Mouse (Mus musculus) retina, embryonic 14.5 days (tissue): ENCODE results near the gene Zkscan16.

Experiments used
- DNase-seq: peaks from one replicate; pipeline ENCODE4 v3.0.0-alpha.2; 2015; ENCODE audit warnings: low spot score

The Zkscan16 gene

DNA sequence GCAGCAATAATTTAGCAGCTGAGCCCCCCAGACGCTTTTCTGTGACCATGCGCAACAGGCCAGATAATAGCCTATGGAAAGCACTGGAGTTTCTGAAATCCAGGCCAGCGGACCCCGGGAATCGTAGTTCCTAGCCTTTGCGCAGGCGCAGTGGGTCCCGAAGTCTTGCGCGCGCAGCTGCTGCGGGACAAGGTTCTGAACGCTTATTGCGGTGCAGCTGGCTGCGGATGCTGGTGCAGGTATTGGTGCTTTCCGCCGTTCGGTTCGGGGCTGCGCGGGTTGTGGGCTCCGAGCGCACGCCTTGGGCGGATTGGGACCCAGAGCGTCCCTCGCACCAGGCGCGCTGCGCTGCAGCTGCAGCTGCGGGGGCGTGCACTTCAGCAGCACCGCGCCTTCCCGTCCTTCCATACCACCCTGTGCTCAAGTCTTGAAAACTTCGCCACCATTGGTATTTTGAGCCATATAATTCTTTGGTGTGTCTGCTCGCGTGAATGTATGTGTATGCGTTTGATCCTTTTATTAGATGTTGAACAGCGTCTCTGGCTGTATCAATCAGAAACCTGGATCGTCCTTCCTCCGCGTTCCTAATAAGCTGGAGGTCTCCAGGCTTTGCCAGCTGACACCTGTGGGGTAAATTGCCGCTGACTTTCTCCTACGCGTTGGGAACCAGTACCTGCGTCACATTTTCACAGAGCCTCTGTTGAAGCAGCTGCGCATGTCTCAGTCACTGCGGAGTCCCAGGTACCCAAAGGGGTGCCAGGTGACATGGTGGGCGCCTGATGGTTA is at the start of gene Zkscan16:
Gene Zkscan16, plus strand, starts transcription at position 209 of the 786 bp plus-strand sequence.
- peak; percentile 94 for DNase-seq

DNA sequence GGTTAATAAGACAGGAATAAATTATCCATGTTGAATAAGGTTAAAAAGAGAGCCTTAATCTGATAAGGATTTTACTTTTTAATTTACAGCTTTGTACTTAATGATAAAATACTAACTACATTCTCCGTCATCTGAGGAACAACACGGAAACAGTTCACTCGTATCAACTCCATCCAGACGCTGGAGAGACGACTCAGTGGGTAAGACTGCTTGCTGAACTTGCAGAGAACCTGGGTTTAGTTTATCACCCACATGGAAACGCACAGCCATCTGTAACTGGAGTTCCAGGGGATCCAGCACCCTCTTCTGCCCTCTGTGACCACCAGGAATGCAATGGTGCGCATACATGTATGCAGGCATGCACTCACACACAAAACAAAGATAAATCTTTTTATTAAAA is 49.0 kb upstream of the Zkscan16 start:
- DNase-seq = no peak

DNA sequence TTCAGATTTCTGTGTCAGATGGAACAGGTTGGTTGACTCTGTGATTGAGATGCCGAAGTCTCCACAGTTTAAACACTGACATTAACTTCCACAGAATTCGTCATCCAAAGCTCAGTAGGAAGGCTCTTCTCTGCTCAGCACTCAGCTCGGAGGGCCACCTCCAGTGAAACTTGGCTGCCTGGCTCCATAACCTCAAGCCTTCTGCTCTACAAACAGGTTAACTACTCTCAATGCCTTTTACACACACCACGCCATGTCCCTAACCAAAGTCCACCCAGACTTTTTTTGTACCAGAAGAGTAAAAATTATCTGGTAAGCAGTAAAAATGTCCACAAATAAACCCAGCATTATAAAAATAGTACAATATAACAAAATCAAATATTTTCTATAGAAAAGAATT is 46.0 kb upstream of the Zkscan16 start:
- DNase-seq = no peak

DNA sequence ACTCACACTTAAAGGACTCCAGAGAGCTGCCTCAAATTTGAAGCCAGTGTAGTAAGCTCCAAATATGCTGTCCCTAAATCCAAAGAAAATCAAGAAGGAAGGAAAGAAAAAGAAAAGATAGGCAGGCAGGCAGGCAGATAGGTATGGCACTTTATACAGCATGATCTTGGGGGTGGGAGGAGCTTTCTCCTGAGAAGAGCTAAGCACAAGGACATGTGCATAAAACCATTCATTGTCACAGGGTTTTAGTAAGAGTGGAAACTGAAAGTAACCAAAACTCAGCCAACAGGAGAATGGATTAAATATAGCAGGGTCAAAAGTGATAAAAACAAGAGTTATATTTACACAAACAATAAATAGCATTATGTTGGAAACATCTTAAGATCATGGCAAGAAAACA is 45.1 kb upstream of the Zkscan16 start:
- no peak for DNase-seq

DNA sequence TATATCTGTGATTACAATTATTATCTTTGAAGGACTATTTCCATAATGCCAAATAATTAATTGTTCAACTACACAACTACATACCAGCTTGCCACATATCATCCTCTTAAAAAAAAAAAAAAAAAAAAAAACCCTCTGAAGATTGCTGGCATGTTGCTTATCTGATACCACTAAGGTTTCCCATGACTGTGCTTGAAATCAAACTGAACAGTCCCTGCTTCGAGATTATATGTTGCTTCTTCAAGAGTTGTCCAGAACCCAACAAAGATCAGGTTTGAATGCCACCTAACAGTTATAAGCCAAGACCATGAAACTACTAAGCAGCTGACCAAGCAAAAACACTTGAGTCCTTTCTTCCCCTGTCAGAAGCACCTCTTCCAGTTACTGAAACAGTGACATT is 36.0 kb upstream of the Zkscan16 start:
- DNase-seq = no peak

DNA sequence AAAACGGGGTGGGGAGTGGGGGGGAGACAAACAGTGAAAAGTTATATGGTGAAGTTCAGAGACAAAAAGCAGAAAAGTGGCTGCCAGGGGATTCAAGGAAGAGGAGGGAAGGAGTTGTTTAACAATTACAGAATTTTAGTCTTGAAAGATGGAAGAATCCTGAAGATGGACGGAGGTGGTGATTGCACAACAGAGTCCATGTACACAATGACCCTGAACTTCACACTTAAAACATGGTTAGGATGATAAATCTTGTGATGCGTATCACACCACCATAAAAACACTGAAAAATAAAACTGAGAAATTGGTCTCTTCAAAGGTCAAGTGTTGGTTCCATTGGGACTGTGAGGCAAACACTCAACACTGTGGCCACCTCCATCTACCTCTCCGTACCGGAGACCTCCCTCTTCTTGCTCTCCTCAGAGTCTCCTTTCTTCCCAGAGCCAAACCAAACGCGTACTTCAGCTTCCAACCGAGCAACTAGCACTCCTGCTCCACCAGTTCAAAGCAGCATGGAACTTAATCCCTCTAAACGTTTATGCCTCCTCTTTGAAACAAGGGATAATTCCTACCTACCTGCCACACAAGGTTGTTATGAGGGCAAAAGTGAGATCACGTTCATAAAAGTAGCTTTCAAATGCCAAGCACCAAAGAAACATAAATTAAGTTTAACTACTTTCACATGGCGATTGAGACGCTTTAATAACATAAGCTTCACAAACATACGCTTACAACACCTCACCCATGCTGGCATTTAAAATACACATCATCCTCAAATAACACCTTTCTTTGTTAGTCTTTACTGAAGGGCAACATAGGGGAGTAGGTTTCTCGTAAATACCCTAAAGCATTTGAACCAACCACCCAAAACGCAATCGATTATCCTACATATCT is 33.0 kb upstream of the Zkscan16 start:
- no peak for DNase-seq

DNA sequence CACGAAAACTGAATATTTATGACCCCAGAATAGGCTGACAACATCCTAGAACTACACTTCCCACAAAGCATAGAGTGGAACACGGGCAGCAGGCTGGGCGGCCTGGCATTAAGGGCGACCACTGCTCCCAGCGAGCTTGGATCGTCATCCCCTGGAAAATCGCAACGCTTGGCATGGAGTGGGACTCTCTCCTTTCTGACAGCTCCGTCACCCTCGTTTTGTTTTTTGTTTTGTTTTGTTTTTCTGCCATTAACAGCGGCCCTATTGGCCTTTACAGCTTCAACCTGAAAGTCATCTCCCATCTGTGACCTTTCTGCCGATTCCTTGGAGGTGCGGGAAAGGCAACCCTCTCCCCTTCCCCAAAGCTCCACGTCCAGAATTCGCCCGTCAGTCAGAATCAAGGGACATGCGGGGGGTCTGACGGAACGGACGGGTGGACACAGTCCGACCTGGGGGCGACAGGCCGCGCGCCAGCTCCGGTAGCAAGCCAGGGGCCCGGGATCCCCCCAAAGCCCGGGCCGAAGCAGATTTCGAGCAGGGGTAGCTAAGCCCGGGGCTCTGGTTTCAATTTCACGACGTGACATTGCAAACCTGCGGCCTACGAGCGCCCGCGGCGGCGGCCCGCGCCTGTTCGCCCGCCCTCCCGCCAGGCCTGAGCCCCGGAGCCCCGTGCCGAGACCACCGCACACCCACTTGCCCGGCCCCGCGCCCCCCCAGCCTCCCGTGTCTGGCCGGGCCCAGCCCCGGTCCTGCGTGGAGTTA is 32.2 kb upstream of the Zkscan16 start:
- DNase-seq = peak; percentile 66

DNA sequence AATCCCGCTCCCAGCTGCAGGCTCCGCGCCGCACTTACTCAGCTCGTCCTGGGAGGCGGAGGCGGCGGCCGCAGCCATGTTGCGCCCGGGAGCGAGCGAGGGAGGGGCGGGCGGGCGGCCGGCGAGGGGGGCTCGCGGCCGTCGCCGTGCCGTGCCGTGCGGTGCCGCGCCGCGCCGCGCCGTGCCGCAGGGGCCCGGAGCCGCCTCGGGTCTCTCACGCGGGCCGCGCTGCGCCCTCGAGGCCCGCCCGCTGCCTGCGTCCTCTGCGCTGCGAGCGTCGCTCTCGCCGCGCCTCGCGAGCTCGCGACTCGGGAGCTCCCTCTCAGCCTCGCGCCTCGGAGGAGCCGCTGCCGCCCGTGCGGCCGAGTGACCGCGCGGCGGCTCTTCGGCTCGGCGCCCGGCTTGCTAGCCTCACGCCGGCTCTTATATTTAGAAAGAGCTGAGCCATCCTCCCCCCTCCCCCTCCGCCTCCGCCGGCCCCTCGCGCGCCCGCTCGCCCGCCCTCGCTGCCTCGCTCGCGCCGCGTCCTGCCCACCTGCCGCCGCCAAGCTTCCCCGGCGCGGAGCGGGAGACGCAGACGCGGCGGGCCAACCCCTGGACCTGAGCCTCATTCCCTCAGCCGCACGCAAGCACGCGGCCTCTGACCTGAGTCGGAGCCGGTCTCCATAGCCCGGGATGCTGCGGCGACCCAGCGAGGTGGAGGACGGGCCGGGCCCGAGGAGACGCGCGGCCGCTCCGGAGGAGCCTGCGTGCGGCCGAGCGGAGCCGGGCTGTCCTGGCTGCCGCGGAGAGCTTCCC is 31.4 kb upstream of the Zkscan16 start:
- DNase-seq = peak; percentile 74

DNA sequence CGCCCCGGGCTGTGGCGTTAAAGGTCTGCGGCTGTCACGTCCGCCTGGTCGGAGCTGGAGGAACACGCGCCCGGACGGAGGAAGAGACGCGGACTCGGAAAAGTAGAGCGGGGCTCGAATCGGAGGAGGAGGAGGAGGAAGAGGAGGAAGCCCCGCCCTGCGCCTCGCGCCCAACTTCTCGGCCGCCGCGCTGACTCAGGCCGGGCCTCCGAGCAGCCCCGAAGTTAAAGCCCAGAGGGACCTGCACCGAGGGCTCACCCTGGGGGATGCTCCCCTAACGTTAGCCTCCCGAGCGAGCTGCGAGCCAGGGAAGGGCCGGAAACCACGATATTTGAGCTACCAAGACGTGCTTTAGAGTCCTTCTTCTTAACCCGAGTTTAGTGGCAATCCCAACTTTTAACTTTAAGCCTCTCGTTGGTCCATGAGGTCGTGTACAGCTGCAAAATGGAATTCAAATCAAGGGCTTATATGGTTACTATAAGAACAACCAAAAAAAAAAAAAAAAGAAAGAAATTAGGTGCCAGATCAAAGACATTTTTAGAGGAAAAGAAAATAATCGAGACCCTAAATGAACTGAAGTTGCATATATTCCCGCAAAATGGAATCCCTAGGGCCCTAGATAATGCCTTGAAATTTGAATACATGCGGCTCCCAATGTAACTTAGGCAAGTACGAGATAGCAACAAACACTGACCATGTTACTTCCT is 30.6 kb upstream of the Zkscan16 start, which contains the start of gene Ecpas:
Gene Ecpas, minus strand, starts transcription at position 121 of the 707 bp plus-strand sequence.
- DNase-seq = peak; percentile 75

DNA sequence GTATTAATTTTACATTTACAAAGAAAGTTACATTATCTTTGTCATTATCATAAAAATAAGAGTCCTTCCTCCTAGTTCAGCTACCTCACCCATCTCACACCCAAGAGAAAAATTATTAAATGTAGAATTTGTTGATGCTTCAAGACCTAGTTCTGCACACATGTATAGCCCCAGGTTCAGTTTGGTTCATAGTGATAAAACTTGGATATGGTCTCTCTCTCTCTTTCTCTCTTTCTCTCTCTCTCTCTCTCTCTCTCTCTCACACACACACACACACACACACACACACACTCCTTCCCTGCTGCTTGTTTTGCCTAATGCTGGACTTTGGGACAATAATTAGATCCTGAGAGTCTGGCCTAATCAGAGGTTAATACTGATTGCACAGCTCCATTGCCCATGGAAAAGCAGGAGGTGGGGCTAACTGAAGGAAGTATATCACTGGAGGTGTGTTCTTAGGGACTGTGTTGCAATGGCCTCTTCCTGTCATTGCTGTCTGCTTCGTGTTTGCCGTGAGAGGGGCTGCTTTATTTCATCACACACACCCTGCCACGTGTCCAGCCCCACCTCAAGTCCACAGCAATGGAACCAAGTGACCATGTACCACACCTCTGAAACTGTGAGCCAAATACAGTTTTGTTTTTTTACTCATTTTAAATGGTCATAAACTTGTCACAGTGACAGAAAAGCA is 29.9 kb upstream of the Zkscan16 start:
- no peak for DNase-seq

DNA sequence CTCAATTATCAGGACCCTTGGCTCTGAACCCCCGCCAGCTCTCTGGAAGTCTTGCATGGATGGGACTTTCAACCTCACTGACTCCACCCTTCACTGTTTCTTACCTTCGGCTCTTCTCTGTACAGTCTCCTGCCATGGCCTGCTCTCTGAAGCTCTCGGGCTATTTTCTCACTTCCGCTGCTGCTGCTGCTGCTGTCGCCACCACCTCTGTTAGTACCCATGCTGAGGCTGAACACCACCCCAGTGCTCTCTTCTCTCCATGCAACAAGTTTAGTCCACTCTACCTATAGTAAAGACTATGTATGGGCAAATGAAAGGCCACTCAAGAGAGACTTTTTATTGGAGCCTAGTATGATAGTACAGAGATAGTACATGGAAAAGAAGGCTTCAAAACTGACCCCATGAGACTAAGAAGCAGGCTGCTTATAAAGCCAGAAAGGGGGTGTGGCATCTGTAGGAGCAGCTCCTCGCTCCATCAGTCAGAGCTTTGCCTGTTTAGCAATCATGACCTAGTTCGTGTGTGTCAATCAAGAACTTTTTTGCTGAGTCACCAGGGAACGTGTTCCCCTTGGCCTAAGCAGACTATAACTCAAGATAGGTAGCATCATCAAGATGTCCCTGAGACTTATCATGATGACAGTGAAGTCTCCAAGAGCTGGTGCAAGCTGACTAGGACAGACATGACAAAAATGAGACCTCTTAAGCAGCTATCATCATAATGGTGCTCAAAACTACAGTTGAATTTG is 28.2 kb upstream of the Zkscan16 start:
- no peak for DNase-seq

DNA sequence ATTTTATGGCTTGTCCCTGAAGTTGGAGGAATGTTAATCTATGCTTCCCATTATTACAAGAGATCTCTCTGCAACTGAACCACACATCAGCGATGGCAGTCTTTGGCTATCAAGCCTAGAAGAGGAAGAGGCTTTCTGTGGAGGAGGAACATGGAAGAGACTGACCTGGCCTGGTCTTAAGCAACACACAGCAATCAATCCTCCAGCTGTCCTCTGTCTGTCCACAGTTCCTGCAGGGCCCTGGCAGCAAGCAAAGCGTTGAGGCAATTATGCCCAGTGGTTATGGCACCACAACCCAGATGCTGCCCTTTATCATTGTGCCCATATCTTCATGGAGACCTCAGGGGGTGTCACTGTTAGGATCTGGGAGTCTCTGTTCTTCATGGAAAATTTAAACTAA is 19.5 kb upstream of the Zkscan16 start:
- no peak for DNase-seq

DNA sequence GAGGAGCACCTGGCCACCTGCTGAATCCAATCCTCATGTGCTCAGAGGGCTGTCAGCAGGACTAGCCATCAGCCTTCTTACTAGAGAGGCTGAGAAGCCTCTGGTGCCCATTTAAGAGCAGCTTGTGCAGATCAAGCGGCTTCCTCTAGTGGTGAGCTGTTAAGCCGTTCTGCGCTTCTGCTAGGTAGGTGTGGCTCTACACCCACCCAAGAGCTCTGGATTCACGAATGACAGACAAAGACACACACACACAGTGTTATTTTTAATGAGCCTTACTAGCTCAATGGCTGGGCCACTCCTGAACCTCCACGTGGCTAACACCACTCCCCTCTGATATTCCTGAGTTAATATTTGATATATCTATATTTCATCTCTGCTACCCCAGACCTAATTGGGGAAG is 17.8 kb upstream of the Zkscan16 start:
- DNase-seq = no peak

DNA sequence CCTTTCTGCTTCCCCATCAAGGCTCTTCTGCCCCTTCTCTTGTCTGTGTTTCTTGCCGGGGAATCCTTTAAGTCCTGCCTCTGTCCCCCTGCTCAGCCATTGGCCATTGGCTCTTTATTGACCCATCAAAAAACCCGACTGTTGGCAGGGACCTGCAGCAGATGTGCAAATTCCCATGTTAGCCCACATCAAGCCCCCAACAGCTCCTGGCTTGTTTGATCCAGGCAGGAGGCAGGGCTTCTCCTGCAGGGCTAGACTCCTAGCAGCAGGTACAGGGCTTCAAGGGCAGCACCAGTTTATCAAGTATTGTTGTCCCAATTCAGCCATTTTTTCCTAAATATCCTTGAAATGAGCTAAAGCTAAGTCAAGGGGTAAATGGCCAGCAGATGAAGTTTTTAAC is 17.3 kb upstream of the Zkscan16 start:
- no peak for DNase-seq

DNA sequence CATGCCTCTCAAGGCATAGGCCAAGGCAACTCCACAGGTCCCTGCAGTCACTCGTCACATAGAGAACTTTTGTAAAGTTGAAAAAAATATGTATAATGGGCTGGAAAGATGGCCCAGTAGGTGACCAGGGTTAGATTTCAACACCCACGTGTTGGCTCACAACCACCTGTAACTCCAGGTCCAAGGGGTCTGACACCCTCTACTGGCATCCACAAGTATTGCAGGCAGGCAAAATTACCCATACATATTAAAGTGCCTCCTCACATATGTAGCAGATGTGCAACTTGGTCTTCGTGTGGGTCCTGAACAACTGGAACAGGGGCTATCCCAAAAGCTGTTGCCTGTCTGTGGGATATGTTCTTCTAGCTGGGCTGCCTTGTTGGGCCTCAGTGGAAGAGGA is 15.8 kb upstream of the Zkscan16 start:
- DNase-seq = no peak

DNA sequence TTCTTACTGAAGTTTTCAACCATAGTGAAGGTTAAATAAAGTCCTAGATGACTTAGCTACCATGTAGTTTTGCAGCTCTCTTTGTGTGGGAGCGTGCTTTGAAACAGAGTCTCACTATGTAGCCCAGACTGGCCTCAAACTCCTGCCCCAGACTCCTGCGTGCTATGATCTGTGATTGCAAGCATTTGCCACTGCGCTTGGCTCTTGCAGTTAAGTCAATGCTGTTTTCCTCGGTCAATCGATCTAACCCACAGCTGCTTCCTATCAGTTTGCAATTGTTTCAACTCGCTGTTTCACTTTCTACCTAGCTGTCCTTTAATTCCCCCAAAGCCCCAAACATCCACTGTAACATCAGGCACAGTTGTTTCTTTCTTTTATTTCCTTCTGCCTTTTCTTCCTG is 10.9 kb upstream of the Zkscan16 start:
- DNase-seq = no peak

DNA sequence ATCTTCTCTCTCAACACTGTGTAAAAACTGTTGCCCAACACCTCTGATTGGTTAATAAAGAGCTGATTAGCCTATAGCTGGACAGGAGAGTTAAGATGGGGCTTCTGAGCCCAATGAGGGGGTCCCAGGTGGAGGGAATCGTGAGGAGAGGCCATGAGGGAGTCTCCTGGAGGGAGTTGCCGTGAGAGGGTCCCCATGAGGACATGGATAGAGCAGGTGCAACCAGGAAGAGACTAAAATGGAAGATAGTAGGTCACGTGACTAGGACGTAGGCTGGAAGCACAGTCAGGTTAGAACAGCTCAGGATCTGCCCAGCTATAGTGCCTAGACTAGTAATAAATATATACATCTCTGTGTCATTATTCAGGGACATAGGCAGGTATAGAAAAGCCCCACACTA is 9.1 kb upstream of the Zkscan16 start:
- DNase-seq = no peak

DNA sequence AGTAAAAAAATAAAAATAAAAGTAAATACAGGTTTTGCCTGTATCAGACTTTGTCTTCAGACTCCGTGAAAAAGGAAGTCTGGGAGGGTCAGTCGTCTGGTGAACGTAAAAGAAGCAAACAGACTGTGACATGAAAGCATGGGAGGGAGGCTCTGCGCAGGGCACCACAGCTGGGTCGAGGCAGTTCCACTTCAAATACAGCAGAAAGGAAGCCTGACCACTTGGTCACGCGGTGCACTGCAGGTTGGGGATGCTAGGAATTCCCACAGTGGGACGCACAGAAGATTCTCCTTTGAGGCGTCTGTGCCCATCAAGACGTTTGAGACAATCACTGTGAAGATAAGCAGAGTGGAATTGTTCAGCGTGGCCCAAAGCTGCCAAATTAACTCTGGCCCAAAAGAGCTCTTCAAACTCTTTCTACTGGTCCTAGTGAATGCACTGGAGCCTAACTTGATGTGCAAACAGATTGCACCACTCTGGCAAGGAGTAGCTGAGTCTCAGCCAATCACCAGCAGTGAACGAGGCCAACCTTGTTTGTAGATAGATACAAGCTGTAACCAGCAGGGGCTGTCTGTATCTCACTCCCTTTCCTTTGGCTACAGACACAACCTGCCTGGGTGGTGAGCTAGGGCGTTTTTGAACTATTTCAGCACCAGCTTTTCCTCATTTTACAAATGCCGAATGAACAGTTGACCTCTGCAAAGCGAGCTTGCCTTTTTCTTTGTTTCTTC is 8.5 kb upstream of the Zkscan16 start:
- DNase-seq = peak; percentile 63

DNA sequence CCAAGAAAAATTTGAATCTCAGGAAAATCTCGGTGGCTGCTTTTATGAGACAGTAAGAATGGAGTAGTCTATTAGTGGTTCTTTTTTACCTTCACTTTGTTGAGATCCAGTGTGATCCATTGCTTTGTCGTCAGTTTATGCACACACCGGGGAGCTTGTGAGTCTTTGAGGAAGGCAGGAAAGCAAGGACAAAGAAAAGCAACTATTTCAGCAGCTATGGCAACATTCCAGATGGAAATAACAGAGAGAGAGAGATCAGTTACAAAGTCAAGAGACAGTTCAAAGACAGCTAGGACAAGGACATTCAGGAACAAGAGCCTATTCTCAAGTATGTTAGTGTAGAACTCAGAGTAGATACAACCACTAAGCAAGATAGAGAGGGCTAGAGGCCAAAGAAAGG is 7.6 kb upstream of the Zkscan16 start:
- no peak for DNase-seq
